ENCODE assay signal across 11 mouse cellular contexts in genomic region chr14:20116149-20116605, GRCm38 (mm10). TPM values are rescaled to one million over a fixed set of nuclear protein-coding genes. Genes with fewer than 3 reads are reported as not detected.
A peak's percentile ranks its signal among the peaks of the same experiment; 100 is the strongest.
DNase-seq lines count a peak whose midpoint lies in the region; ATAC-seq and TF ChIP-seq lines count a peak whose summit lies in the region.
"Had no signal": no experiment of that assay in that cellular context is flagged by ENCODE, and none has a peak within 500 bp of the region (broad histone marks: within the 10 kb centered on the region; RNA-seq: fewer than 3 reads in every experiment).

No protein-coding gene starts in this region.

- peak; percentile 23 for DNase-seq in hindbrain, embryonic 10.5 days (ENCODE audit: low spot score)
- DNase-seq in embryo, embryonic 9.5 days (ENCODE audit: extremely low spot score) = peak; percentile 22
- DNase-seq in kidney, adult 2 months = peak; percentile 90
- DNase-seq in lung, postnatal 10 days = peak; percentile 65
- no peak for DNase-seq in spleen, postnatal 36 days (ENCODE audit: low spot score in 2 of 2)
- no peak for DNase-seq in testis, postnatal 10 days (ENCODE audit: low spot score)
- no peak for DNase-seq in urinary bladder, postnatal 10 days (ENCODE audit: low spot score)
- DNase-seq: liver, embryonic 13.5 days had no signal

- TF ChIP-seq CTCF in kidney, adult 2 months (conservative IDR thresholded peaks at IDR 0.05; ENCODE audit: insufficient read depth, insufficient read length, low read depth, low read length) = no peak

- H3K36me3 ChIP-seq in hindbrain, embryonic 10.5 days = no peaks in the 10 kb centered on the region
- no peaks in the 10 kb centered on the region for H3K36me3 ChIP-seq in hindbrain, embryonic 13.5 days
- H3K36me3 ChIP-seq in kidney, adult 2 months (ENCODE audit: control insufficient read depth, insufficient read depth, low read length) = no peaks in the 10 kb centered on the region
- H3K36me3 ChIP-seq: hindbrain, embryonic 12.5 days; liver, embryonic 13.5 days; neural tube, embryonic 12.5 days had no signal

- no peak overlapping the region for H3K4me2 ChIP-seq in hindbrain, embryonic 13.5 days
- H3K4me2 ChIP-seq: hindbrain, embryonic 12.5 days; liver, embryonic 13.5 days; neural tube, embryonic 12.5 days had no signal

- no peak overlapping the region for H3K4me3 ChIP-seq in hindbrain, embryonic 10.5 days
- H3K4me3 ChIP-seq in hindbrain, embryonic 13.5 days = no peak overlapping the region
- H3K4me3 ChIP-seq in kidney, adult 2 months (ENCODE audit: insufficient read depth, low read depth, low read length) = no peak overlapping the region
- H3K4me3 ChIP-seq: hindbrain, embryonic 12.5 days; liver, embryonic 13.5 days; neural tube, embryonic 12.5 days had no signal

- H3K27me3 ChIP-seq in hindbrain, embryonic 10.5 days (ENCODE audit: insufficient read depth, poor library complexity, severe bottlenecking) = no peaks in the 10 kb centered on the region
- H3K27me3 ChIP-seq in hindbrain, embryonic 13.5 days = 0 out of 2 replicates have a peak, but pooled peaks cover 5% of the 10 kb centered on the region
- no peaks in the 10 kb centered on the region for H3K27me3 ChIP-seq in kidney, adult 2 months (replicated peaks; ENCODE audit: control insufficient read depth, insufficient read depth, low read length)
- H3K27me3 ChIP-seq: hindbrain, embryonic 12.5 days; liver, embryonic 13.5 days; neural tube, embryonic 12.5 days had no signal

- H3K4me1 ChIP-seq in hindbrain, embryonic 10.5 days (replicated peaks) = peaks cover 17% of the 10 kb centered on the region
- H3K4me1 ChIP-seq in hindbrain, embryonic 13.5 days (replicated peaks) = 0 out of 2 replicates have a peak, but pooled peaks cover 4% of the 10 kb centered on the region
- H3K4me1 ChIP-seq in kidney, adult 2 months (ENCODE audit: control insufficient read depth, insufficient read depth, low read length) = peaks cover 26% of the 10 kb centered on the region
- H3K4me1 ChIP-seq: hindbrain, embryonic 12.5 days had no signal

- no peak for ATAC-seq in hindbrain, embryonic 13.5 days (ENCODE audit: low FRiP score)

- H3K9me3 ChIP-seq in hindbrain, embryonic 10.5 days = 0 out of 2 replicates have a peak, but pooled peaks cover 2% of the 10 kb centered on the region
- 0 out of 2 replicates have a peak, but pooled peaks cover 5% of the 10 kb centered on the region for H3K9me3 ChIP-seq in hindbrain, embryonic 13.5 days
- H3K9me3 ChIP-seq: hindbrain, embryonic 12.5 days; liver, embryonic 13.5 days had no signal

- H3K27ac ChIP-seq in hindbrain, embryonic 10.5 days = 0 out of 2 replicates have a peak overlapping the region, but pooled peaks have one; percentile 12
- no peak overlapping the region for H3K27ac ChIP-seq in hindbrain, embryonic 13.5 days
- no peak overlapping the region for H3K27ac ChIP-seq in kidney, adult 2 months (ENCODE audit: insufficient read depth, low read depth, low read length)
- H3K27ac ChIP-seq: hindbrain, embryonic 12.5 days; liver, embryonic 13.5 days; neural tube, embryonic 12.5 days had no signal

- TF ChIP-seq POLR2A in kidney, adult 2 months (IDR thresholded peaks at IDR 0.05; ENCODE audit: low read depth, low read length) = no peak

- 55% methylated on average over 9 of the region's 9 CpGs for WGBS in hindbrain, embryonic 10.5 days
- WGBS in hindbrain, embryonic 13.5 days = 59% methylated on average over 9 of the region's 9 CpGs
- WGBS in kidney, adult 2 months = 15% methylated on average over 9 of the region's 9 CpGs

- H3K9ac ChIP-seq in hindbrain, embryonic 13.5 days = no peak overlapping the region
- H3K9ac ChIP-seq: hindbrain, embryonic 12.5 days; liver, embryonic 13.5 days; neural tube, embryonic 12.5 days had no signal

RNA-seq across cellular contexts. Expression of gene Saysd1, which starts 22.2 kb away (rescaled TPM):
- polyA plus RNA-seq in hindbrain, embryonic 10.5 days (2016; fragmentation: Nextera tagmentation; extraction: Ambion mirVana) = 12.2 and 13.1 TPM in 2 replicates
- polyA plus RNA-seq in hindbrain, embryonic 13.5 days (2015; fragmentation: Nextera tagmentation; extraction: Ambion mirVana) = 14.7 and 15.5 TPM in 2 replicates
- polyA plus RNA-seq in kidney, adult 2 months (2012; rRNA removed) = 10.8 and 11.4 TPM in 2 replicates

Comparison
In these comparisons a context has a peak if more than half of its experiments do, and no peak if none do; other contexts are left out.
1. DNase-seq: peak in hindbrain, embryonic 10.5 days (single experiment), embryo, embryonic 9.5 days (single experiment), kidney, adult 2 months (single experiment) and lung, postnatal 10 days (single experiment); none in spleen, postnatal 36 days (0 of 2), testis, postnatal 10 days (single experiment) and urinary bladder, postnatal 10 days (single experiment).